Mouse (Mus musculus): ENCODE measurements around the gene Atrip.

Gene Atrip

GRCm38 (mm10) chr9:109031001-109031400, 42.9 kb downstream of the Atrip start:
- DNase-seq: no peak

GRCm38 (mm10) chr9:109030312-109030711, 43.6 kb downstream of the Atrip start:
- no peak for DNase-seq

- DNase-seq: no peak
These were observed 45.0 kb downstream of the Atrip start for GRCm38 (mm10) chr9:109028919-109029318.

- DNase-seq: no peak
These were observed 45.5 kb downstream of the Atrip start for GRCm38 (mm10) chr9:109028421-109028820.

- peak; percentile 72 to 77 for DNase-seq
These were observed 46.4 kb downstream of the Atrip start for GRCm38 (mm10) chr9:109027521-109027920.

GRCm38 (mm10) chr9:109022866-109023685, 50.8 kb downstream of the Atrip start:
- DNase-seq: no peak

GRCm38 (mm10) chr9:109021428-109021827, 52.5 kb downstream of the Atrip start:
- DNase-seq: no peak

GRCm38 (mm10) chr9:109016973-109017604, 56.8 kb downstream of the Atrip start:
- no peak for DNase-seq

- peak in 1 of 2 experiments; percentile 6 for DNase-seq
These were observed 58.5 kb downstream of the Atrip start for GRCm38 (mm10) chr9:109015397-109015796.

GRCm38 (mm10) chr9:109010316-109010690, 63.6 kb downstream of the Atrip start:
- no peak for DNase-seq

GRCm38 (mm10) chr9:109009636-109010315, 64.1 kb downstream of the Atrip start:
- DNase-seq: peak; percentile 45 to 48

GRCm38 (mm10) chr9:109008994-109009635, 64.8 kb downstream of the Atrip start:
- DNase-seq: no peak

GRCm38 (mm10) chr9:109008081-109008480, 65.8 kb downstream of the Atrip start:
- no peak for DNase-seq

All from cerebellum, postnatal 10 days (tissue).